Mouse (Mus musculus) olfactory bulb, adult 2 months (tissue): ENCODE measurements around the gene Gm525.
"Not testable (repeated sequence)": the region's sequence is repeated elsewhere in the genome, so short reads cannot be mapped to it uniquely, and the experiment has no call there.

Source experiments
- CTCF ChIP-seq: fragments of 200-500 bp; IDR thresholded peaks from 2 replicates; pipeline ENCODE4 v1.5.1; 2012; ENCODE audit warnings: low read depth, mild to moderate bottlenecking, low read length, moderate library complexity; ENCODE audit not compliant: insufficient read depth
- POLR2A ChIP-seq: fragments of 200-500 bp; IDR thresholded peaks from 2 replicates; pipeline ENCODE4 v1.6.1; 2012; ENCODE audit warnings: mild to moderate bottlenecking, low read depth, low read length, moderate library complexity; ENCODE audit not compliant: insufficient read depth

DNA sequence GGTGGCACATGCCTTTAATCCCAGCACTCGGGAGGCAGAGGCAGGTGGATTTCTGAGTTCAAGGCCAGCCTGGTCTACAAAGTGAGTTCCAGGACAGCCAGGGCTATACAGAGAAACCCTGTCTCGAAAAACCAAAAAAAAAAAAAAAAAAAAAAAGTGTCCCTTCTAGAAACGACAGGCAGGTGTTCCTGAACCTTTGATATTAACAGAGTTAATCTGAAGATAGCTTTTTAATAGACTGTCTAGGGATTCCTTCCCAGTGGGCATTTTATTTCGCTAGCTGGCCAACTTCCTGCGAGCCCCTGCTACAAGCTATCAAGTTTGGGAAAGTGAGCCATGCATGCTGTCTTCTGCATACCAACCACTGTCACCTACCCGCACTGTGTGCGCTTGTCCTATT is 32.6 kb upstream of the Gm525 start:
- not testable (repeated sequence) for TF ChIP-seq POLR2A, CTCF
